Mouse (Mus musculus): Measurements from ENCODE around the gene Aldh9a1. TPM values are rescaled to one million over a fixed set of nuclear protein-coding genes. Genes with fewer than 3 reads are reported as not detected.

Aldh9a1 gene
- polyA plus RNA-seq, 1 experiment from 2014 or later = 47.3 TPM

DNA sequence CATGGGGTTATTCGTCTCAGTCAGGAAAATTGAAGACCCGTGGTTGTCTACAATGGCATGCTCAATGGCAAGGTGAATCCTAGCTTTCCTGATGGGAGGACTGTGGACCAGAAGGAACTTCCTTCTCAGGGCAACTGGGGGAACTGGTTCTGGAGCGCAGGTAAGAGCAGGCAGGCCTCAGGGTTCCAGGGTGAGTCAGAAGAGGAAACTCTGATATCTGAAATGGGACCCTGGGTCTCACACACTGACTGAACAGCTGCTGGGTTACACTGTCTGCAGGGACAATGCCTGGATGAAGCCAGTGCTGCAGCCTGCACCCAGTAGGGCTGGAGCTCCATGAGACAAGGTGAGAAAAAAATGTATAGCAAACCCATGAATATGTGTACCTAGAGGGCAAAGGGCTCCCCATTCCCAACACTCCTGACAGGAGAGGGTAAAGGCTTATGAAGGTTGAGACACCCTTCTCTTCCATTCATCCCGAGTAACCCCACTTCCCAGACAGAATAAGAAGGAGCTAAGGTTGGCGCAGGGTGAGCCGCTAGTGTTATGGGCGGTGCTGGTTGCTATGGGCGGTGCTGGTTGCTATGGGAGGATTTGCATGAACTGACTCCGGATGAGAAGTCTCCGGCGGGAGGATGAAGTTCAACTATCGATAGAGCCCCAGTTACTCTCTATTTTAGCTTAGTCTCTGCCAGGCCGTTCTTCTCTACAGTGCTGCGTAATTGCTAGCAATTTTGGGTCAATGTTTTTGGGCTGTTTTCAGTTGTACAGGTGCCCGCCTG, 24.4 kb downstream of the Aldh9a1 start:
- peaks cover 7% of the 10 kb centered on the region; the same call in 1 of the 2 replicates for H3K4me1 ChIP-seq
- 24% methylated on average over 15 of the region's 15 CpGs for WGBS

DNA sequence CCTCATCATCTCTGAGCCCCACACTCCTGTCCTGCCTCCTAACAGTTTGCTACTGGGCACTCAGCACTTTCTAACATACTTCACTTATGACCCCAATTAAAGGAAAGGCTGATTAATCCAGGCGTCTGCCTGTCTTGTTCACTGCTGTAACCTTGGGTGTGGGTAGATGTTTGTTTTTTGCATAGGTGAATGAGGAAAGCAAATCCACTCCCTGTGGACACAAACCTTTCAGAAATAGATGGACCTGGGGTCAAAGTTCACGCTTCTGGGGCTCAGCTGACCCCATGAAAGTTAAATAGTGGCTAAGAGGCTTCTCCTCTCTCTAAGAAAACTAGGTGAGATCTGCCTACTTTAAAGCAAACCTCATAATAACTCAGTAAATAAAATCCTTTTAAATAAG, 25.2 kb downstream of the Aldh9a1 start:
- Histone ChIP-seq H3K4me3 (replicated peaks) (no peak overlapping the region), H3K9me3 (replicated peaks) (no peaks in the 10 kb centered on the region), H3K4me1 (peaks cover 7% of the 10 kb centered on the region; the same call in 1 of the 2 replicates), H3K27me3 (no peaks in the 10 kb centered on the region), H3K36me3 (no peaks in the 10 kb centered on the region), H3K9ac (no peak overlapping the region), H3K4me2 (replicated peaks) (no peak overlapping the region), H3K27ac (replicated peaks) (no peak overlapping the region)
- WGBS = 65% methylated on average over 2 of the region's 2 CpGs
- ATAC-seq (ENCODE audit: insufficient number of reproducible peaks, low FRiP score, low TSS enrichment, low read depth) = no peak

More for the DNA sequence above, 24.4 kb downstream of the Aldh9a1 start:
- no peaks in the 10 kb centered on the region for H3K27me3 ChIP-seq
- H3K9ac ChIP-seq = no peak overlapping the region
- H3K4me2 ChIP-seq (replicated peaks) = no peak overlapping the region
- no peak overlapping the region for H3K4me3 ChIP-seq (replicated peaks)
- H3K27ac ChIP-seq (replicated peaks) = no peak overlapping the region
- H3K36me3 ChIP-seq = peaks cover 2% of the 10 kb centered on the region; the same call in 1 of the 2 replicates
- H3K9me3 ChIP-seq (replicated peaks) = no peaks in the 10 kb centered on the region
- peak; percentile 39; the same call in 1 of the 2 replicates for ATAC-seq (ENCODE audit: insufficient number of reproducible peaks, low FRiP score, low TSS enrichment, low read depth)

DNA sequence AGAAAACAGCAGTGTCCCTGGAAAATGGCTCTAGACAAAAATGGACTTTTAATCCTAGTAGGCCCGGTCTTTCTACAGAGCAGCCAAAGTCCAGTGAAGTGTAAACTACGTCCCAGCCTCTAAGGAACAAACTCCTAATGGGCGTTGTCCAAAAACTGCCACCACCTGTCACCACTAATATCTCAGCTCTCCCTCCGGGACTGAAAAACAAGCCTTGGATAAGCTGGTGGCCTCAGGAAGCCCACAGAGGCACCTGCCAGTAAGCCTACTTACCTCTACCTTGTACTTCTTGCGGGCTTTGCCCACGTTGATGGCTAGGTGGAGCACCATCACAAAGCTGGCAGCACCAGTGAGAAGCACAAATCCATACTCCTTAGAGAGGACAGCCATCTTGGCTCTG, 28.2 kb downstream of the Aldh9a1 start:
- no peak overlapping the region for H3K4me2 ChIP-seq (replicated peaks)
- H3K4me1 ChIP-seq = peaks cover 7% of the 10 kb centered on the region; the same call in 1 of the 2 replicates
- no peak overlapping the region for H3K4me3 ChIP-seq (replicated peaks)
- no peak for ATAC-seq (ENCODE audit: insufficient number of reproducible peaks, low FRiP score, low TSS enrichment, low read depth)
- no peaks in the 10 kb centered on the region for H3K9me3 ChIP-seq (replicated peaks)
- no peak overlapping the region for H3K27ac ChIP-seq (replicated peaks)
- 60% methylated on average over 6 of the region's 6 CpGs for WGBS
- no peaks in the 10 kb centered on the region for H3K27me3 ChIP-seq
- no peaks in the 10 kb centered on the region for H3K36me3 ChIP-seq
- no peak overlapping the region for H3K9ac ChIP-seq

DNA sequence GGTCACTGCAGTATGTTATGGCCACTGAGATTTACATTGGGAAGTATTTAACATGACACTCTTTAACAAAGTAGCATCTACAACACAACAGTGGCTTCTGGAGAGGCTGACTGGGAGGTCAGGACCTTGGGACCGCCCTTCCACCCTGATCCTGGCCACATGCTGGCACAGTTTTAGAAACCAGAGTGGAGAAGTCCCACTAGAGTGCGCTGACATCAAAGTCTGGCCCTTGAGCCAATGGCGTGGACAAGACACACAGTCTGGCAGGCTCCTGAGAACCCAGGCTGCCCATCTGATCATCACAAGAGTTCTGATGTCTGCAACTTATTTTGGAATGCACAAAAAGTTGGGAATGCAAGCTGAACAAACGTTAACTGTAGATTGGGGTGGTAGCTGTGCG, 30.0 kb downstream of the Aldh9a1 start:
- no peak for ATAC-seq (ENCODE audit: insufficient number of reproducible peaks, low FRiP score, low TSS enrichment, low read depth)
- no peaks in the 10 kb centered on the region for H3K36me3 ChIP-seq
- no peaks in the 10 kb centered on the region for H3K27me3 ChIP-seq
- no peak overlapping the region for H3K27ac ChIP-seq (replicated peaks)
- no peak overlapping the region for H3K4me3 ChIP-seq (replicated peaks)
- 71% methylated on average over 5 of the region's 5 CpGs for WGBS
- no peaks in the 10 kb centered on the region; the same call in 1 of the 2 replicates for H3K4me1 ChIP-seq
- H3K9me3 ChIP-seq (replicated peaks) = no peaks in the 10 kb centered on the region
- no peak overlapping the region for H3K4me2 ChIP-seq (replicated peaks)
- no peak overlapping the region for H3K9ac ChIP-seq

DNA sequence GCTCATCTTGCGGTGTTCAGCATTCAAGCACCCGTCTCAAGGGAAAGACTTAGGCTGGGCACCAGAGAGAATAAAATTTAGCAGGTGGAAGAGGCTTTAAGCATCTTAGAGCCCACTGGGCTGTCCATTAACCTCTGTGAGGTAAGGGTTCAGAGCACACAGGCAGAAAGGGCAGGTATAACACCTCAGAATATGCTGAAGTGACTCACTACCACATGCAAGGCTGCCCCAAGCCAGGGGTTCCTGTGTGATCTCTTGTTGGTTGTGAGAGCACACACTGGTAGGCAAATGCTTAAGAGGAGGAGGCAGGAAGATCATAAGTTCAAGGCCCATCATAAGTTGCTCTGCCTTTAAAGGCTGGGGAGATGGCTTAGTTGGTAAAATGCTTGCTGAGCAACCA, 30.4 kb downstream of the Aldh9a1 start:
- Histone ChIP-seq H3K9ac (no peak overlapping the region), H3K4me2 (replicated peaks) (no peak overlapping the region), H3K4me1 (no peaks in the 10 kb centered on the region), H3K4me3 (replicated peaks) (no peak overlapping the region), H3K9me3 (replicated peaks) (no peaks in the 10 kb centered on the region), H3K27ac (replicated peaks) (no peak overlapping the region), H3K27me3 (no peaks in the 10 kb centered on the region), H3K36me3 (no peaks in the 10 kb centered on the region)
- no peak for ATAC-seq (ENCODE audit: insufficient number of reproducible peaks, low FRiP score, low TSS enrichment, low read depth)
- WGBS = 78% methylated on average over 2 of the region's 2 CpGs

DNA sequence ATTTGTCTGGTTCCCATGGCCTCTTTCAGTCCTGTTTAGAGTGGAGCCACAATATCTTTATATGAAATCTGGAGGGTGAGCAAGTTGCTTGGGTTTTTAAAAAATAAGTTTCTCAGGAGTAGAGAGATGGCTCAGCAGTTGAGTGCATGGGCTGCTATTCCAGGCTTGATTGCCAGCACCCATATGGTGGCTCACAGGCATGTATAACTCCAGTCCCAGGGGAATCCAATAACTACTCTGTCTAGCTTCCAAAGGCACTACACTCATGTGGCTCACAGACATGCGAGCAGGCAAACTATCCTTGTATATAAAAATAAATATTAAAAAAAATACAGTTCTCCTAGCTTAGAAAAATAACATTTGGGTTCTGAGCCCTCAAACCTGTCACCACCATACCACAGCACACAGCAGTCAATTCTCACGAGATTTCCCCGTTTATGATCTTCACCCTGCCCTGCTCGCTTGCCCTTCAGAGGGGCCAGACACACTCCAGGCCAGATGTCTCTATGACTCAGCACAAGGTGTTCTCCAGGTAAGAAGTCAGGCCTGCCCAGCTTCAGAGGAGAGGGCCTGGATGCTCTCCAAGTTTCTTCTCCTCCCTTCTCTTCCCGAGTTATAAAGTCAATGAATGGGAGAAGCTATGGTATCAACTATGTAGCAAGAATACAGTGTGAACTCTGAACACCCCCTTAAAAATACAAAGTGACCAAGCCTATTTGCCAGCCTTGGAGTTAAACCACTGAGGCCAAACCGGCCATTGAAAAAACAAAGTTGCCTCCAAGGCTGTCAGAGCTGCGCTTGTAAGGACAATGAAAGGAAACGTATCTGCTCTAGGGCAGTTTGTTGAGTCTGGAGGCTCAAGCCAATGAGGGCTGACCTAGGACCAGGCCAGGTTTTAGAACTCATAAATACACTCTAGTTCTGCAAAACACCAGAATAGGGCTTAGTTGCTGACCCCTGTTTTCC, 31.5 kb downstream of the Aldh9a1 start:
- no peak overlapping the region for H3K4me3 ChIP-seq (replicated peaks)
- H3K36me3 ChIP-seq = no peaks in the 10 kb centered on the region
- no peaks in the 10 kb centered on the region for H3K4me1 ChIP-seq
- no peak overlapping the region for H3K9ac ChIP-seq
- no peaks in the 10 kb centered on the region for H3K27me3 ChIP-seq
- 69% methylated on average over 8 of the region's 8 CpGs for WGBS
- no peaks in the 10 kb centered on the region for H3K9me3 ChIP-seq (replicated peaks)
- no peak for ATAC-seq (ENCODE audit: insufficient number of reproducible peaks, low FRiP score, low TSS enrichment, low read depth)
- no peak overlapping the region for H3K4me2 ChIP-seq (replicated peaks)
- H3K27ac ChIP-seq (replicated peaks) = no peak overlapping the region

DNA sequence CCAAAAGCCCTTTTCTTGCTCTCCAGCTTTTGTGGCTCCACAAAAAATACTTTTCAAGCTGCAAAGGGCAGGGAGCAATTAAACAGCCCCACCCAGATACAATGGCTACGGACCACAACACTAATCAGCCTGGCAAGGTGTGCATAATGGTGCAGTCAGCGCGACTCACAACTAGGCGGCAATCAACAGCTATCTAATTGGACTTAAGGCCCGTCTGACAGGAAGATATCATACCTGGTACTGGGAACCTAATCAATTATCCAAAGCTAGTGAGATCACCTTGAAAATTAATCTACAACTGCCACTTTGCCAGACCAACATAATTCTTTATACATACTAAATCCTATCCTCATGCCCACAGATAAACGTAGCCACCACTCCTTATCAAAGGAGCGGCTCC, 32.5 kb downstream of the Aldh9a1 start:
- no peak overlapping the region for H3K4me2 ChIP-seq (replicated peaks)
- H3K4me3 ChIP-seq (replicated peaks) = no peak overlapping the region
- no peak overlapping the region for H3K9ac ChIP-seq
- H3K27ac ChIP-seq (replicated peaks) = no peak overlapping the region
- H3K4me1 ChIP-seq = 0 out of 2 replicates have a peak, but pooled peaks cover 3% of the 10 kb centered on the region
- ATAC-seq (ENCODE audit: insufficient number of reproducible peaks, low FRiP score, low TSS enrichment, low read depth) = no peak
- no peaks in the 10 kb centered on the region for H3K27me3 ChIP-seq
- H3K9me3 ChIP-seq (replicated peaks) = no peaks in the 10 kb centered on the region
- no peaks in the 10 kb centered on the region for H3K36me3 ChIP-seq
- WGBS = 82% methylated on average over 7 of the region's 7 CpGs

DNA sequence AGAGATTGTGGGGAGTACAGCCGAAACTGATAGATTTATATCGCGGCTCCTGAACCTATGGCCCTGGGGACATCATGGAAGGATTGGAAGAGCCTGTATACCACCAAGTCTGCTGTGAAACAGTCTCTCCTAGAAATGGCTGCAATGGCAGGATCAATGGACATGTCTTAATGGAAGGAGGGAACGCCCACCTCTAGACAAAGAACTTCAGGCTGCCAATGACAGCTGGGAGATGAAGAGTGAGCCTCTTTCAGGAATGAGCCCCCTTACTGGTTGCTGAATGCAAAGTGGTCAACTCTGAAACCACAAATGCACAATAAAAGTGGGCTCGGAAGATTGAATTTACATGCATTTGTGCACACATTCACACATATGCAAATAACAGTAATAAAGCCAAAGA, 33.0 kb downstream of the Aldh9a1 start:
- 0 out of 2 replicates have a peak, but pooled peaks cover 3% of the 10 kb centered on the region for H3K4me1 ChIP-seq
- no peak for ATAC-seq (ENCODE audit: insufficient number of reproducible peaks, low FRiP score, low TSS enrichment, low read depth)
- H3K36me3 ChIP-seq = no peaks in the 10 kb centered on the region
- 88% methylated on average over 5 of the region's 5 CpGs for WGBS
- H3K27ac ChIP-seq (replicated peaks) = no peak overlapping the region
- no peak overlapping the region for H3K9ac ChIP-seq
- no peak overlapping the region for H3K4me2 ChIP-seq (replicated peaks)
- no peaks in the 10 kb centered on the region for H3K9me3 ChIP-seq (replicated peaks)
- H3K4me3 ChIP-seq (replicated peaks) = no peak overlapping the region
- no peaks in the 10 kb centered on the region for H3K27me3 ChIP-seq

DNA sequence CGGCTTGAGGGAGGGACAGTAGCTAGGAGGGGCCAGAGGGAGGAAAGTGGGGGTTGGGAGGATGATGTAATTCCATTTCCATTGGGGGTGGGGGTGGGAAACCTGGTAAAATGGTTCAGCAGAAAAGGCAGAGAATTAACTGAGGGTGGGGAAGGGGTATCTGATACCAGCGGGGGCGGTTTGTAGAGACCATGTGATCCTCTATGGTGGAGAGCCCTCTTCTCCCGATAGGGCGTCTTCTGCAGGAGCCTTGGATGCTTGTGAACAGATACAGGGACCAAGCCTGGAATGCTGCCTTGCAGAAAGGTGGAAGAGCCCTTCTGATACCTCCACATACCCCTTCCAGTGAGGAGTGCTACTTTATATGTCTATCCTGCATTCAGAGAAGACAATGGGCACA, 33.4 kb downstream of the Aldh9a1 start:
- ATAC-seq (ENCODE audit: insufficient number of reproducible peaks, low FRiP score, low TSS enrichment, low read depth) = no peak
- no peak overlapping the region for H3K4me2 ChIP-seq (replicated peaks)
- H3K4me3 ChIP-seq (replicated peaks) = no peak overlapping the region
- 83% methylated on average over 5 of the region's 5 CpGs for WGBS
- H3K9me3 ChIP-seq (replicated peaks) = no peaks in the 10 kb centered on the region
- no peak overlapping the region for H3K9ac ChIP-seq
- H3K27me3 ChIP-seq = no peaks in the 10 kb centered on the region
- H3K27ac ChIP-seq (replicated peaks) = no peak overlapping the region
- no peaks in the 10 kb centered on the region for H3K36me3 ChIP-seq
- H3K4me1 ChIP-seq = 0 out of 2 replicates have a peak, but pooled peaks cover 3% of the 10 kb centered on the region

DNA sequence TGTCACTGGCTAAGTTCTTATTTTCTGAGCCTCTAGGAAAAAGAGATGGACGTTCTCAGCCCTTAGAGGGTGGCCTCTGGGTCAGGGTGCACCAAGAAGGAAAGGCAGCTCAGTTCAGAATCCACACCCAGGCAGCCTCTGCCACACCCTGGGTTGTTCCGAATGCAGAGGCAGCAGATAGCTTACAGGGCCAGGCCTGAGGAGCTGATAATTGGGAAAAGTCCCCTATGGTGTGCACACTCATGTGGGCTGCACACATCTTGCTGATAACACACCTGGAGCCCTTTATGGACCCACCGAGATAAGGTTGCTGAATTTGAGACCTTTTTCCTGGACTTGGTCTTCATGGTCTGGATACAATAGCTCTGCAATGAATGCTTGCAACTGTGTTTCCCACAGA, 34.4 kb downstream of the Aldh9a1 start:
- Histone ChIP-seq H3K4me2 (replicated peaks) (no peak overlapping the region), H3K4me3 (replicated peaks) (no peak overlapping the region), H3K27ac (replicated peaks) (no peak overlapping the region), H3K36me3 (no peaks in the 10 kb centered on the region), H3K4me1 (0 out of 2 replicates have a peak, but pooled peaks cover 3% of the 10 kb centered on the region), H3K9me3 (replicated peaks) (no peaks in the 10 kb centered on the region), H3K27me3 (no peaks in the 10 kb centered on the region), H3K9ac (no peak overlapping the region)
- 55% methylated on average over 3 of the region's 3 CpGs for WGBS
- no peak for ATAC-seq (ENCODE audit: insufficient number of reproducible peaks, low FRiP score, low TSS enrichment, low read depth)

DNA sequence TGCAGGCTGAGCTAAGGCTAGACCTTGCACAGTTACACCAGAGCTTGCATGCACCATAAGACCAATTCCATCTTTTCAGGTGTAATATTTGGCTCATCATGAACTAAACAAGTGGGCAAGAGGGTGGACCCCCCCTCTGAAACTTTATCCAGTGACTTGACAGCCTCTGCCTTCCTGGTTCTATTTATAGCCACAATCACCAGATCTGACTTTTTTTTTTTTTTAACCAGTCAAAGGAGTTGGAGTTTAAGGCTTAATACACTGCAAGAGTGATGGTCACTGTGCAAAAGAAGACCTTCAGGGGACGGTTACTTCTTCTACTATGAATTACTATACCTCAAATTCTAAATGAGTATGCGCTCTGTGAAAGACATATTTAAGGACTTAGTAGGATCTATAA, 35.4 kb downstream of the Aldh9a1 start:
- Histone ChIP-seq H3K9me3 (replicated peaks) (no peaks in the 10 kb centered on the region), H3K27ac (replicated peaks) (no peak overlapping the region), H3K4me2 (replicated peaks) (no peak overlapping the region), H3K4me1 (peaks cover 11% of the 10 kb centered on the region; the same call in 1 of the 2 replicates), H3K4me3 (replicated peaks) (no peak overlapping the region), H3K9ac (no peak overlapping the region), H3K36me3 (no peaks in the 10 kb centered on the region), H3K27me3 (no peaks in the 10 kb centered on the region)
- ATAC-seq (ENCODE audit: insufficient number of reproducible peaks, low FRiP score, low TSS enrichment, low read depth) = no peak
- 92% methylated on average over 2 of the region's 2 CpGs for WGBS

Measured in embryonic facial prominence, embryonic 15.5 days (tissue).